Mouse (Mus musculus) MEL (cell line): Measurements from ENCODE around the gene Fam53b. TPM values are rescaled to one million over a fixed set of nuclear protein-coding genes. Genes with fewer than 3 reads are reported as not detected.

Experiments used
- DNase-seq: peaks from one replicate; pipeline ENCODE4 v3.0.0; 2011; ENCODE audit warnings: low read depth, low spot score
- H3K27ac ChIP-seq: 2 replicates; pipeline ENCODE4 v1.5.1; 2012; ENCODE audit warnings: low read depth, mild to moderate bottlenecking, control low read depth, low read length, moderate library complexity; ENCODE audit not compliant: control insufficient read depth
- H3K27me3 ChIP-seq, 2 experiments: fragments of 150-350 bp in 1 of 2; sonication (generic) in 1 of 2; 2 replicates each; pipeline ENCODE4 v1.6.1; 2012; ENCODE audit warnings: low read length in 2 of 2, mild to moderate bottlenecking in 2 of 2, improper control_type of control experiment in 1 of 2, moderate library complexity in 1 of 2; ENCODE audit not compliant: insufficient read depth in 2 of 2, control insufficient read depth in 1 of 2
- H3K36me3 ChIP-seq, 2 experiments: 2 replicates each; pipeline ENCODE4 v1.6.1; 2012 to 2014; ENCODE audit warnings: low read length in 2 of 2, improper control_type of control experiment in 1 of 2, inconsistent platforms in 1 of 2, mild to moderate bottlenecking in 1 of 2; ENCODE audit not compliant: insufficient read depth in 2 of 2, control insufficient read depth in 1 of 2
- H3K4me1 ChIP-seq, 2 experiments: fragments of 150-350 bp in 1 of 2; sonication (generic) in 1 of 2; 2 replicates each; pipeline ENCODE4 v1.6.1; 2012; ENCODE audit warnings: low read length in 2 of 2, improper control_type of control experiment in 1 of 2, mild to moderate bottlenecking in 1 of 2; ENCODE audit not compliant: insufficient read depth in 2 of 2, control insufficient read depth in 1 of 2
- H3K4me3 ChIP-seq, 2 experiments: fragments of 150-350 bp in 1 of 2; sonication (generic) in 1 of 2; 2 replicates each; pipeline ENCODE4 v1.5.1; 2012; ENCODE audit warnings: low read depth in 2 of 2, low read length in 2 of 2, mild to moderate bottlenecking in 2 of 2, moderate library complexity in 2 of 2, control low read depth in 1 of 2, improper control_type of control experiment in 1 of 2; ENCODE audit not compliant: control insufficient read depth in 1 of 2, insufficient read depth in 1 of 2
- H3K79me2 ChIP-seq: 2 replicates; pipeline ENCODE4 v1.6.1; 2012; ENCODE audit warnings: mild to moderate bottlenecking, low read length, moderate library complexity; ENCODE audit not compliant: control insufficient read depth, poor library complexity, insufficient read depth
- H3K9ac ChIP-seq: 2 replicates; pipeline ENCODE4 v1.6.1; 2012; ENCODE audit warnings: low read depth, mild to moderate bottlenecking, control low read depth, low read length, moderate library complexity; ENCODE audit not compliant: control insufficient read depth, poor library complexity, severe bottlenecking
- H3K9me3 ChIP-seq: fragments of 150-350 bp; sonication (generic); replicated peaks from 2 replicates; pipeline ENCODE4 v1.6.1; 2012; ENCODE audit warnings: mild to moderate bottlenecking, low read length, improper control_type of control experiment, moderate library complexity; ENCODE audit not compliant: insufficient read depth
- CHD1 ChIP-seq: IDR thresholded peaks from 2 replicates; pipeline ENCODE4 v1.6.1; 2012; ENCODE audit warnings: low read depth, mild to moderate bottlenecking, inconsistent platforms, low read length, improper control_type of control experiment
- CHD2 ChIP-seq: IDR thresholded peaks from 2 replicates; pipeline ENCODE4 v1.6.1; 2011; ENCODE audit warnings: low read length, improper control_type of control experiment
- E2F4 ChIP-seq: IDR thresholded peaks from 2 replicates; pipeline ENCODE4 v1.6.1; 2011; ENCODE audit warnings: low read depth, low read length, improper control_type of control experiment, borderline replicate concordance
- ELF1 ChIP-seq: IDR thresholded peaks from 2 replicates; pipeline ENCODE4 v1.6.1; 2014; ENCODE audit warnings: low read depth, mild to moderate bottlenecking, inconsistent platforms, low read length, improper control_type of control experiment, moderate library complexity
- EP300 ChIP-seq, 2 experiments: IDR thresholded peaks; 2 replicates each; pipeline ENCODE4 v1.6.1; 2011; ENCODE audit warnings: improper control_type of control experiment in 2 of 2, low read length in 2 of 2, low read depth in 1 of 2, mild to moderate bottlenecking in 1 of 2
- HCFC1 ChIP-seq: IDR thresholded peaks from 2 replicates; pipeline ENCODE4 v1.6.1; 2012; ENCODE audit warnings: low read depth, mild to moderate bottlenecking, inconsistent platforms, low read length, improper control_type of control experiment, moderate library complexity
- KAT2A ChIP-seq: conservative IDR thresholded peaks from 2 replicates; pipeline ENCODE4 v1.6.1; 2012; ENCODE audit warnings: low read depth, low read length, improper control_type of control experiment, inconsistent platforms
- MAFK ChIP-seq: IDR thresholded peaks from 2 replicates; pipeline ENCODE4 v1.6.1; 2011; ENCODE audit warnings: low read depth, mild to moderate bottlenecking, low read length, improper control_type of control experiment, borderline replicate concordance
- MAZ ChIP-seq: IDR thresholded peaks from 2 replicates; pipeline ENCODE4 v1.6.1; 2012; ENCODE audit warnings: low read depth, mild to moderate bottlenecking, inconsistent platforms, low read length, improper control_type of control experiment
- MXI1 ChIP-seq: IDR thresholded peaks from 2 replicates; pipeline ENCODE4 v1.6.1; 2011; ENCODE audit warnings: mild to moderate bottlenecking, low read depth, low read length, improper control_type of control experiment
- MYB ChIP-seq: IDR thresholded peaks from 2 replicates; pipeline ENCODE4 v1.6.1; 2011; ENCODE audit warnings: mild to moderate bottlenecking, low read depth, low read length, improper control_type of control experiment
- NRF1 ChIP-seq: IDR thresholded peaks from 2 replicates; pipeline ENCODE4 v1.6.1; 2014; ENCODE audit warnings: low read depth, mild to moderate bottlenecking, inconsistent platforms, low read length, improper control_type of control experiment, moderate library complexity; ENCODE audit not compliant: poor library complexity, insufficient read depth, severe bottlenecking
- POLR2AphosphoS2 ChIP-seq: IDR thresholded peaks from 2 replicates; pipeline ENCODE4 v1.6.1; 2011; ENCODE audit warnings: low read length, improper control_type of control experiment
- SIN3A ChIP-seq: IDR thresholded peaks from 2 replicates; pipeline ENCODE4 v1.6.1; 2012; ENCODE audit warnings: low read length, improper control_type of control experiment, inconsistent platforms
- TAL1 ChIP-seq: IDR thresholded peaks from 2 replicates; pipeline ENCODE4 v1.6.1; 2012; ENCODE audit warnings: mild to moderate bottlenecking, inconsistent platforms, low read length, moderate library complexity, mixed read lengths
- TCF12 ChIP-seq: IDR thresholded peaks from 2 replicates; pipeline ENCODE4 v1.6.1; 2014; ENCODE audit warnings: low read depth, mild to moderate bottlenecking, inconsistent platforms, low read length, improper control_type of control experiment, moderate library complexity
- USF1 ChIP-seq: IDR thresholded peaks from 2 replicates; pipeline ENCODE4 v1.6.1; 2014; ENCODE audit warnings: low read depth, mild to moderate bottlenecking, inconsistent platforms, low read length, improper control_type of control experiment, moderate library complexity
- USF2 ChIP-seq, 2 experiments: IDR thresholded peaks; 2 replicates each; pipeline ENCODE4 v1.6.1; 2011 to 2012; ENCODE audit warnings: improper control_type of control experiment in 2 of 2, low read length in 2 of 2, borderline replicate concordance in 1 of 2, inconsistent platforms in 1 of 2, low read depth in 1 of 2, mild to moderate bottlenecking in 1 of 2; ENCODE audit not compliant: insufficient read depth in 1 of 2
- ZKSCAN1 ChIP-seq: IDR thresholded peaks from 2 replicates; pipeline ENCODE4 v1.6.1; 2012; ENCODE audit warnings: low read depth, mild to moderate bottlenecking, inconsistent platforms, low read length, improper control_type of control experiment, moderate library complexity
- ZMIZ1 ChIP-seq: IDR thresholded peaks from 2 replicates; pipeline ENCODE4 v1.6.1; 2012; ENCODE audit warnings: low read depth, mild to moderate bottlenecking, inconsistent platforms, low read length, improper control_type of control experiment, moderate library complexity
- polyA plus RNA-seq, 2 experiments: library from polyadenylated mRNA; stranded (reverse) in 1 of 2; unstranded in 1 of 2; fragments of >175 nt in 1 of 2; fragments of >200 nt in 1 of 2; gene quantifications; 2 replicates each; pipeline versions ENCODE4 v1.2.1 to v1.2.4; 2012; ENCODE audit warnings: low replicate concordance in 2 of 2, low read depth in 1 of 2; ENCODE audit not compliant: insufficient read length in 2 of 2, insufficient read depth in 1 of 2, missing spikeins in 1 of 2
- total RNA-seq: library from RNA; depleted of rRNA; stranded (reverse); fragments of 300-350 nt; gene quantifications from 2 replicates; pipeline ENCODE4 v1.2.3, GENCODE M21; 2012

Gene Fam53b
- total and polyA plus RNA-seq, 3 experiments = 7.9 to 15.4 TPM; not detected in 1

DNA sequence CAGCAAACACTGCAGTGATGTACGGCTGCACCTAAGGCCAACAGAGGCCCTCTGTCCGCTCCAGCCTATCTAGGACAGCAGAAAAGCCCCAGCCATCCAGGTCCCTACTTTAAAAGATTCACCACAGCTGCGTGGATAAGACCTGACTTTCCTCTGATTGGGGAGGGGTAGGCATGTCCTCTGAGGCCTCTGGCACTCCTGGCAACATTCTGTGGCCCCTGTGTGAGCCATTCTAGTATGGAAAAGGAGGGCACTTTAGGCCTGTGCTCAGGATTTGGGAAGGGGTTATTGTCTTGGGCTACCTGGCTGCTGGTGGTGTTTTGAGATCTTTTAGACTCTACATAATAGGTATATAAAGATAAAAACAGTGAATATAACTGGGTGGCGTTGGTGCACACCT, 147.2 kb downstream of the Fam53b start:
- H3K9me3 ChIP-seq = no peaks in the 10 kb centered on the region
- no peaks in the 10 kb centered on the region for H3K4me1 ChIP-seq
- TF ChIP-seq MAFK (no peak), USF2 (IDR thresholded peaks at IDR 0.05; ENCODE audit: borderline replicate concordance in 1 of 2, insufficient read depth in 1 of 2, low read depth in 1 of 2, low read length in 2 of 2) (no peak), POLR2AphosphoS2 (no peak), CHD1 (no peak), CHD2 (no peak), HCFC1 (no peak)
- no peaks in the 10 kb centered on the region for H3K36me3 ChIP-seq
- no peak overlapping the region for H3K9ac ChIP-seq
- H3K4me3 ChIP-seq = no peak overlapping the region
- DNase-seq = no peak
- H3K27me3 ChIP-seq = no peaks in the 10 kb centered on the region
- H3K79me2 ChIP-seq = no peaks in the 10 kb centered on the region
- H3K27ac ChIP-seq = no peak overlapping the region

DNA sequence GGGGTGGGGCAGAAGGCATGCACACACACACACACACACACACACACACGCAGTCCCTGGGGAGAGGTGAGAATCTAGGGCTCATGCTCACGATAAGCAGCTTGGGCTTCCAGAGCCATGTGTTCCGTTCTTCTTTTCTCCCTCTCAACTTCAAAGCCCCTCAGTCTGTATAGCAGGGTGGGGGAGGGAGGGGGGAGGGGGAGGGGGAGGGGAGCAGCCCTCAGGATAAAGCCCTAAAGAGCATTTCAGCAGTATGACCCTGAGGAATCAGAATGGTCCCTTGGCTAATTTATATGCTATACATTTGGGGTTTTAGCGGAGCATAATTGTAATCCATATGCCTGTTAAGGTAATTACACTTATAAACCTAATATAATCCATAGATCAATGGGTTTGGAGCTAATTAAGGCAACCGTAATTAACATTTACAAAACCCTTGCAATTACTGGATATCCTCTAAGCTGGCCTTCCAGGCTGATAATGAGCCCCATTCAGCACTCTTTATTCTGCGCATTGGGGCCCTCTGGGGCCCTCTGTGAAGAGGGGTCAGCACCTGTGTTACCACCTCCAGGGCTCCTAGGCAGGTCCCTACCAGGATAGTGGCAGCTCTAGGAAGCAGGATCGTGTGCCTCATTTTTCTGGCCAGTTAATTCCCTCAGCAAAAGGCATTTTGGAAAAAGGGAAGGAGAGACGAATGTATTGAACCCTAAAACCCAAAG, 147.9 kb downstream of the Fam53b start:
- DNase-seq = no peak
- H3K27ac ChIP-seq = no peak overlapping the region
- H3K36me3 ChIP-seq = no peaks in the 10 kb centered on the region
- TF ChIP-seq CHD1 = no peak
- no peak for TF ChIP-seq SIN3A
- TF ChIP-seq KAT2A = no peak
- TF ChIP-seq TCF12 = no peak
- no peak for TF ChIP-seq MAZ
- no peak for TF ChIP-seq NRF1
- no peak for TF ChIP-seq USF1
- no peak for TF ChIP-seq MYB
- TF ChIP-seq ZMIZ1 = no peak
- no peak for TF ChIP-seq MXI1
- no peak for TF ChIP-seq EP300 (IDR thresholded peaks at IDR 0.05; ENCODE audit: low read depth in 1 of 2, low read length in 2 of 2)
- TF ChIP-seq ZKSCAN1 = no peak
- TF ChIP-seq E2F4 = no peak
- TF ChIP-seq ELF1 = no peak
- TF ChIP-seq POLR2AphosphoS2 = no peak
- TF ChIP-seq TAL1 = no peak
- TF ChIP-seq, all 39 proteins: peak for 0
- Histone ChIP-seq H3K27me3 (no peaks in the 10 kb centered on the region), H3K9ac (no peak overlapping the region), H3K4me3 (no peak overlapping the region), H3K79me2 (no peaks in the 10 kb centered on the region), H3K9me3 (no peaks in the 10 kb centered on the region), H3K4me1 (no peaks in the 10 kb centered on the region)
